Comparison of ENCODE assay signal across 8 mouse cellular contexts in genomic region chr5:21786258-21787185, GRCm38 (mm10). TPM values are rescaled to one million over a fixed set of nuclear protein-coding genes. Genes with fewer than 3 reads are reported as not detected.
A peak's percentile ranks its signal among the peaks of the same experiment; 100 is the strongest.
DNase-seq lines count a peak whose midpoint lies in the region; ATAC-seq lines count a peak whose summit lies in the region.

No protein-coding gene starts in this region.

- H3K9ac ChIP-seq in heart, embryonic 14.5 days (ENCODE audit: low read length) = peak overlapping the region; percentile 93
- H3K9ac ChIP-seq in liver, embryonic 13.5 days = peak overlapping the region; percentile 93
- peak overlapping the region; percentile 78 for H3K9ac ChIP-seq in stomach, embryonic 16.5 days (ENCODE audit: low read length)

- no peaks in the 10 kb centered on the region for H3K27me3 ChIP-seq in heart, embryonic 14.5 days (ENCODE audit: control insufficient read depth, insufficient read depth, low read length)
- no peaks in the 10 kb centered on the region for H3K27me3 ChIP-seq in liver, embryonic 13.5 days
- H3K27me3 ChIP-seq in stomach, embryonic 16.5 days (ENCODE audit: control insufficient read depth, insufficient read depth, low read length) = no peaks in the 10 kb centered on the region

- H3K4me2 ChIP-seq in heart, embryonic 14.5 days (ENCODE audit: low read length) = peak overlapping the region; percentile 71
- H3K4me2 ChIP-seq in liver, embryonic 13.5 days = peak overlapping the region; percentile 76
- peak overlapping the region; percentile 76 for H3K4me2 ChIP-seq in stomach, embryonic 16.5 days (ENCODE audit: low read depth, low read length)

- 3% methylated on average over 51 of the region's 51 CpGs for WGBS in heart, embryonic 14.5 days
- 1% methylated on average over 51 of the region's 51 CpGs for WGBS in liver, embryonic 13.5 days (ENCODE audit: insufficient replicate concordance)
- 1% methylated on average over 51 of the region's 51 CpGs for WGBS in stomach, embryonic 16.5 days

- peak overlapping the region; percentile 75 to 85 for H3K27ac ChIP-seq in heart, embryonic 14.5 days (replicated peaks in 1 of 2; ENCODE audit: control insufficient read depth in 1 of 2, insufficient read depth in 1 of 2, low read depth in 2 of 2, low read length in 2 of 2)
- H3K27ac ChIP-seq in liver, embryonic 13.5 days = peak overlapping the region; percentile 90
- H3K27ac ChIP-seq in stomach, embryonic 16.5 days (ENCODE audit: low read length) = peak overlapping the region; percentile 82

- peaks cover 0 to 19% of the 10 kb centered on the region in 2 experiments; a peak in 2 of 4 replicates for H3K4me1 ChIP-seq in heart, embryonic 14.5 days (ENCODE audit: control insufficient read depth in 2 of 2, insufficient read depth in 2 of 2, low read length in 2 of 2)
- H3K4me1 ChIP-seq in liver, embryonic 13.5 days (replicated peaks) = peaks cover 37% of the 10 kb centered on the region
- peaks cover 5% of the 10 kb centered on the region; the same call in 1 of the 2 replicates for H3K4me1 ChIP-seq in stomach, embryonic 16.5 days (ENCODE audit: control insufficient read depth, insufficient read depth, low read length)

- peak; percentile 77 for ATAC-seq in CD4-positive, CD25-positive, alpha-beta regulatory T cell, adult 4 months
- peak; percentile 87 for ATAC-seq in heart, embryonic 14.5 days (ENCODE audit: insufficient number of reproducible peaks, insufficient read depth, low FRiP score, low read depth)
- peak; percentile 81 for ATAC-seq in liver, embryonic 13.5 days (ENCODE audit: low read depth)
- peak; percentile 85 for ATAC-seq in stomach, embryonic 16.5 days (ENCODE audit: insufficient read depth, low FRiP score)

- H3K9me3 ChIP-seq in heart, embryonic 14.5 days (ENCODE audit: control insufficient read depth, low read length) = no peaks in the 10 kb centered on the region
- no peaks in the 10 kb centered on the region for H3K9me3 ChIP-seq in liver, embryonic 13.5 days (replicated peaks)
- no peaks in the 10 kb centered on the region for H3K9me3 ChIP-seq in stomach, embryonic 16.5 days (replicated peaks; ENCODE audit: control insufficient read depth, low read length)

- H3K36me3 ChIP-seq in heart, embryonic 14.5 days (ENCODE audit: control insufficient read depth, insufficient read depth, low read length) = peaks cover 40% of the 10 kb centered on the region
- H3K36me3 ChIP-seq in liver, embryonic 13.5 days = peaks cover 39% of the 10 kb centered on the region
- H3K36me3 ChIP-seq in stomach, embryonic 16.5 days (ENCODE audit: control insufficient read depth, insufficient read depth, low read length) = 0 out of 2 replicates have a peak, but pooled peaks cover 8% of the 10 kb centered on the region

- peak; percentile 88 for DNase-seq in c-Kit-negative CD71-positive TER-119-positive erythroid progenitor cells, embryonic 14.5 days (ENCODE audit: low read depth, low spot score)
- DNase-seq in fibroblast of lung, adult 2 months (ENCODE audit: low read depth) = peak; percentile 67
- DNase-seq in kidney, postnatal 14 days = peak; percentile 93
- peak; percentile 87 for DNase-seq in liver, embryonic 13.5 days
- peak; percentile 99 for DNase-seq in neural tube, embryonic 10.5 days (ENCODE audit: extremely low spot score, low spot score)

- H3K4me3 ChIP-seq in heart, embryonic 14.5 days (ENCODE audit: control insufficient read depth in 1 of 2, insufficient read depth in 1 of 2, low read depth in 1 of 2, low read length in 2 of 2) = peak overlapping the region; percentile 69 to 89
- peak overlapping the region; percentile 81 for H3K4me3 ChIP-seq in liver, embryonic 13.5 days (replicated peaks)
- peak overlapping the region; percentile 64 for H3K4me3 ChIP-seq in stomach, embryonic 16.5 days (replicated peaks; ENCODE audit: low read length)

RNA-seq across cellular contexts. Expression of gene Psmc2, which starts 1.4 kb away (rescaled TPM):
- polyA plus RNA-seq in CD4-positive, CD25-positive, alpha-beta regulatory T cell, adult 4 months (2017; shearing (Covaris generic)) = 100 to 1,000 TPM; 147 to 164 TPM
- polyA plus RNA-seq in heart, embryonic 14.5 days (2014; fragmentation: Nextera tagmentation; extraction: Ambion mirVana) = 136 and 140 TPM in 2 replicates
- 183 and 200 TPM in 2 replicates for polyA plus RNA-seq in liver, embryonic 13.5 days (2015; fragmentation: Nextera tagmentation; extraction: Ambion mirVana)
- polyA plus RNA-seq in stomach, embryonic 16.5 days (2015; fragmentation: Nextera tagmentation; extraction: Ambion mirVana) = 160 and 166 TPM in 2 replicates

RNA-seq across cellular contexts. Expression of gene Dnajc2, which starts 1.5 kb away (rescaled TPM):
- polyA plus RNA-seq in CD4-positive, CD25-positive, alpha-beta regulatory T cell, adult 4 months (2017; shearing (Covaris generic)) = 10 to 100 TPM; 30.4 to 37.1 TPM
- 48.4 and 49.2 TPM in 2 replicates for polyA plus RNA-seq in heart, embryonic 14.5 days (2014; fragmentation: Nextera tagmentation; extraction: Ambion mirVana)
- 56.8 and 63.1 TPM in 2 replicates for polyA plus RNA-seq in liver, embryonic 13.5 days (2015; fragmentation: Nextera tagmentation; extraction: Ambion mirVana)
- 44.5 and 47.6 TPM in 2 replicates for polyA plus RNA-seq in stomach, embryonic 16.5 days (2015; fragmentation: Nextera tagmentation; extraction: Ambion mirVana)

RNA-seq across cellular contexts. Expression of gene Pmpcb, which starts 49.6 kb away (rescaled TPM):
- polyA plus RNA-seq in CD4-positive, CD25-positive, alpha-beta regulatory T cell, adult 4 months (2017; shearing (Covaris generic)) = 10 to 100 TPM; 81.7 to 86.2 TPM
- polyA plus RNA-seq in heart, embryonic 14.5 days (2014; fragmentation: Nextera tagmentation; extraction: Ambion mirVana) = 165 and 168 TPM in 2 replicates
- 51.5 and 58.1 TPM in 2 replicates for polyA plus RNA-seq in liver, embryonic 13.5 days (2015; fragmentation: Nextera tagmentation; extraction: Ambion mirVana)
- polyA plus RNA-seq in stomach, embryonic 16.5 days (2015; fragmentation: Nextera tagmentation; extraction: Ambion mirVana) = 77.1 and 77.9 TPM in 2 replicates

Comparison
In these comparisons a context has a peak if more than half of its experiments do, and no peak if none do; other contexts are left out.
1. Peak in every context shown above with its lines: DNase-seq, ATAC-seq, H3K4me3 ChIP-seq and H3K27ac ChIP-seq.